Mouse (Mus musculus): ENCODE measurements around the gene Myoc.

The Myoc gene

DNA sequence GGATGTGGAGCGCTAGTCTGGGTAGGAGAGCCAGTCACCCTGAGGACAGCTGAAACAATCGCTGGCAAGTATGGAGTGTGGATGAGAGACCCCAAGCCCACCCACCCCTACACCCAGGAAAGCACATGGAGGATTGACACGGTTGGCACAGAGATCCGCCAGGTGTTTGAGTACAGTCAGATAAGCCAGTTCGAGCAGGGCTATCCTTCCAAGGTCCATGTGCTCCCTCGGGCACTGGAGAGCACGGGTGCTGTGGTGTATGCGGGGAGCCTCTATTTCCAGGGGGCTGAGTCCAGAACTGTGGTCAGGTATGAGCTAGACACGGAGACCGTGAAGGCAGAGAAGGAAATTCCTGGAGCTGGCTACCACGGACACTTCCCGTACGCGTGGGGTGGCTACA is 9.5 kb downstream of the Myoc start:
- DNase-seq (ENCODE audit: low spot score): no peak

GRCm38 (mm10) chr1:162658119-162658518 is 19.2 kb downstream of the Myoc start, which contains the start of gene Myocos:
TSS of gene Myocos (minus strand) at chr1:162658219.
- DNase-seq (ENCODE audit: low spot score): no peak

DNA sequence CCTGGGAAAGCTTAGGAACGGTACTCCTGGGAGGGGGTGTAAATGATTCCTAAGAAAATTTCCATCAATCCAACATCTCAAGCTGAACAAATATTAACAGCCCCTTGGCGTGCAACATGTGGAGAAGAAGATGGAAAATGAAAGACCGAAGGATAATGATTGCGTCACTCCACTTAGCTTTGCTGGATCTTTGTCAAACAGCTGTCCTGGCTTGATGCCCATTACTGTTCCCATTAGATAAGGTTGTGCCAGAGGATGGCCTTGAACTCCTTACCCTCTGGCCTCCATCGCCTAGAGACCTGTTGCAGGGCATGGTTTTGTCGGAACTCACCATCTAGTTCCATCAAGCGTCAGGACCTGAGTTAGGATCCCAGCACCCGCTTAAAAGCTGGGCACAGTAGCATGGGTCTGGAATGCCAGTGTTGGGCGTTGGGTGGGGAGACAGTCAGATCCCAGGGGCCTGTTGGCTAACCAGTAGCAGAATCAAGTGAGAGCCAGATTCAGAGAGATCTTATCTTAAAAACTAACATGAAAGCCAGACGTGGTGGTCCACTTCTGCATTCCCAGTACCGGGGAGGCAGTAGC is 21.4 kb downstream of the Myoc start:
- DNase-seq (ENCODE audit: low spot score): no peak

GRCm38 (mm10) chr1:162664826-162665475 is 26.0 kb downstream of the Myoc start:
- peak; percentile 83 for DNase-seq (ENCODE audit: low spot score)

- DNase-seq (ENCODE audit: low spot score): peak; percentile 67
These were observed 26.7 kb downstream of the Myoc start for GRCm38 (mm10) chr1:162665486-162666174.

DNA sequence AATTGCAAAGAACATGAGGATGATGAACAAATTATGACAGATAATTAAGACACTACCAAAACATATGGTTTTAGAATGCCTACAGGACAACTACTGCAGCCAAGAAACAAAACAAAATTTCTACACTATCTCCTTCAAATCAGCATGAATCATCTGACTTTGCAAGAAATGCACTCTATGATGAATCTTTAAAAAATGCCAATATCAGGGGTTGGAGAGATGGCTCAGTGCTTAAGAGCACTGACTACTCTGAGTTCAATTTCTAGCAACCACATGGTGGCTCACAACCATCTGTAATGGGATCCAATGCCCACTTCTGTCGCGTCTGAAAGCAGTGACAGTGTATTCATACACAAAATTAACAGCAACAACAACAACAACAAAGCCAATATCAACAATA is 54.8 kb downstream of the Myoc start:
- DNase-seq (ENCODE audit: low spot score): no peak

DNA sequence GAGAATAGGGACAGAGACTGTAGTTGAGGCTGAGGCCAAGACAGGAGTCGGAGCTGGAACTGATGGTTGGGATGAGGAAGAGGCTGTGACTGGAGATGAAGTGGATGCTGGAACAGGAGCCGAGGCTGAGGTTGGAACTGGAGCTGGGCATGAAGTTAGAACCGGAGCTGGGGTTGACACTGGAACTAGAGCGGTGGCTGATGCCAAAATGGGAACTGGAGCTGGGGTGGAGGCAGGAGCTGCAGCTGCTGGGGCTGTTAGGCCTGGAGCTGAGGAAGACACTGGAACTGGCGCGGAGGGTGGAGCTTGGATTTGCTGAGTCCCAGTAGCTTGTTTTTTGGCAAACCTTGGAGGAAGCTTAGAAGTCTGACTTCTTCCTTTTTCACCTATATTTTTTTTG is 58.9 kb downstream of the Myoc start:
- DNase-seq (ENCODE audit: low spot score): no peak

All from yolk sac, embryonic 10.5 days (tissue).